Mouse (Mus musculus) heart, postnatal 0 days (tissue): ENCODE measurements at regions not wholly inside any gene's neighbourhood (a gene's known extent, or its start where the extent isn't known, plus 50 kb on each side); places are given as distances from the start of the nearest gene placed in this dataset.

Experiments
- CTCF ChIP-seq: IDR thresholded peaks from 2 replicates; pipeline ENCODE4 v1.5.1; 2016; ENCODE audit warnings: antibody characterized with exemption, control low read depth, low read depth
- EP300 ChIP-seq: IDR thresholded peaks from 2 replicates; pipeline ENCODE4 v1.6.1; 2016; ENCODE audit warnings: antibody characterized with exemption, low read depth

GRCm38 (mm10) chr15:13359026-13359425 lies 185.6 kb upstream of the Cdh6 start:
- TF ChIP-seq CTCF, result no peak
- TF ChIP-seq EP300, result no peak
